Mouse (Mus musculus) small intestine, adult 2 months (tissue): ENCODE measurements around the gene Ckap4.

Source experiments
- CTCF ChIP-seq: fragments of 200-500 bp; IDR thresholded peaks from 2 replicates; pipeline ENCODE4 v1.5.1; 2012; ENCODE audit warnings: low read depth, mild to moderate bottlenecking, control low read depth, inconsistent platforms, low read length, moderate library complexity, mixed read lengths; ENCODE audit not compliant: insufficient replicate concordance, insufficient read length; ENCODE audit errors: extremely low read depth
- POLR2A ChIP-seq: fragments of 200-500 bp; IDR thresholded peaks from 2 replicates; pipeline ENCODE4 v1.6.1; 2012; ENCODE audit warnings: low read depth, mild to moderate bottlenecking, control low read depth, inconsistent platforms, low read length, moderate library complexity

- no peak for TF ChIP-seq CTCF
- TF ChIP-seq POLR2A, result no peak
These were observed 37.3 kb upstream of the Ckap4 start for GRCm38 (mm10) chr10:84571052-84571639.
